Mouse (Mus musculus) heart, postnatal 0 days (tissue): ENCODE measurements around the gene Ltb4r2.

Experiments
- CTCF ChIP-seq: IDR thresholded peaks from 2 replicates; pipeline ENCODE4 v1.5.1; 2016; ENCODE audit warnings: antibody characterized with exemption, control low read depth, low read depth
- EP300 ChIP-seq: IDR thresholded peaks from 2 replicates; pipeline ENCODE4 v1.6.1; 2016; ENCODE audit warnings: antibody characterized with exemption, low read depth

DNA sequence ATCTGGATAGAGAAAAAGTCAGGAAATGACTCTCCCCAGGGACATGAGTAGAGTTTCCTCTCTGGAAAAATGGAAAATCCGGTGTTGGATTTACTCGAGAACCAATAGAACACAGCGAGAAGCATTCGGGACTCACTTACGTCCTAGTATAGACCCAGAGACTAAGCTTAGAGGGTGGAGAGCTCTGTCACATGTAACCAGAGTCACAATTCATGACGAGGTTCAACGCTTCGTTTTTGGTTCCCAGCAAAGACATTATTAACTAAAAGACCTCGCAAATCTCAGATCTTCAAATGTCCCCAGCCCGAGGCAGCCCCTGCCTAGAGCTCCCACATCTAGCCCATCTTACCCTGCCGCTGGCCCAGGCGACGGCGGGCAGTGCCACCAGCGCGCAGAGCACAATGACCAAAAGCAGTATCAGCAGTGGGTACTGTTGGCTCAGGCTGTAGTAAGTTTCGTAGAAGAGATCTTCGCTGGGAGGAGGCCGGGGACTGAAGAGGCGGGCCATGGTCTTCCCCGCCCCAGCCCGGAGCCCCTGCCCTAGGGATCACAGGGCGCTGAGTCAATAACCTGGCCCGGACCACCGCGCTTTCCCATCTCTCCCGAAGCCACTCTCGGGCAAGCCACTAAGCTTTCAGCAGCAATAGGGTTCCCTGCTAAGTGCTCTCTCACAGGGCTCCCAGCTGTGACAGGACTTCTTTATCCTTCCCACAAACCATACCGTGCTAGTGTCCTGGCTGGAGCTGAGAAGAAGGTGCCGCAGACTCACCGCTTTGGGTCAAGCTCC, 22.1 kb downstream of the Ltb4r2 start:
- no peak for TF ChIP-seq CTCF
- no peak for TF ChIP-seq EP300
